Mouse (Mus musculus) layer of hippocampus, adult 6 months (tissue): ENCODE measurements around the gene Olfr368. TPM values are rescaled to one million over a fixed set of nuclear protein-coding genes. Genes with fewer than 3 reads are reported as not detected.

Experiments
- long read RNA-seq, 2 experiments: library from polyadenylated mRNA; unstranded; transcript quantifications; one replicate each; pipeline ENCODE4 v2.0.0; 2019 to 2020
- polyA plus RNA-seq: library from polyadenylated mRNA; unstranded; fragments of <200 nt; fragmentation: Nextera tagmentation; gene quantifications from 2 replicates; pipeline ENCODE4 v1.2.3, GENCODE M21; 2021

Gene Olfr368
- polyA plus RNA-seq, result not detected in 2 replicates
- long read RNA-seq, experiment 1, result 0 reads
- long read RNA-seq, experiment 2, result 0 reads

GRCm38 (mm10) chr2:37326215-37326614 lies at the start of gene Olfr368:
Gene Olfr368, plus strand, starts transcription at chr2:37326515.

GRCm38 (mm10) chr2:37358633-37359540 lies 32.6 kb downstream of the Olfr368 start, which contains the start of gene Pdcl:
Gene Pdcl, minus strand, starts transcription at chr2:37359332.

Other genes with a start within 250 kb of the Olfr368 start
- not detected in 2 replicates for gene Olfr361, start 237.2 kb upstream of the Olfr368 start, polyA plus RNA-seq
- gene Olfr362, start 208.6 kb upstream of the Olfr368 start, polyA plus RNA-seq, result not detected in 2 replicates
- gene Olfr364-ps1, start 187.2 kb upstream of the Olfr368 start, polyA plus RNA-seq, result not detected in 2 replicates
- not detected in 2 replicates for gene Olfr365, start 138.3 kb upstream of the Olfr368 start, polyA plus RNA-seq
- gene Olfr366, start 114.9 kb upstream of the Olfr368 start, polyA plus RNA-seq, result not detected in 2 replicates
- gene Pdcl, start 32.8 kb downstream of the Olfr368 start, polyA plus RNA-seq, result 14.1 and 17.3 TPM in 2 replicates
- 7.4 and 8.0 TPM in 2 replicates for gene Rc3h2, start 96.4 kb downstream of the Olfr368 start, polyA plus RNA-seq
- gene Zbtb26, start 116.6 kb downstream of the Olfr368 start, polyA plus RNA-seq, result 3.1 and 3.9 TPM in 2 replicates
- 1.8 and 2.9 TPM in 2 replicates for gene Zbtb6, start 116.7 kb downstream of the Olfr368 start, polyA plus RNA-seq
- 17.2 and 22.1 TPM in 2 replicates for gene Rabgap1, start 116.8 kb downstream of the Olfr368 start, polyA plus RNA-seq
- 0.09 and 0.14 TPM in 2 replicates for gene Gpr21, start 189.8 kb downstream of the Olfr368 start, polyA plus RNA-seq